Mouse (Mus musculus): ENCODE measurements around the gene Smyd4. TPM values are rescaled to one million over a fixed set of nuclear protein-coding genes. Genes with fewer than 3 reads are reported as not detected.

Smyd4 gene
- polyA plus RNA-seq, 1 experiment from 2014 or later: 3.1 TPM

GRCm38 (mm10) chr11:75310813-75311212, 37.4 kb upstream of the Smyd4 start:
- H3K9ac ChIP-seq (replicated peaks): no peak overlapping the region
- ATAC-seq (no peak), DNase-seq (no peak)
- H3K4me1 ChIP-seq (ENCODE audit: insufficient read depth): no peaks in the 10 kb centered on the region
- no peak for TF ChIP-seq CTCF (IDR thresholded peaks at IDR 0.05; ENCODE audit: low read depth)
- TF ChIP-seq EP300 (IDR thresholded peaks at IDR 0.05; ENCODE audit: low read depth): no peak
- no peak overlapping the region for H3K27ac ChIP-seq (ENCODE audit: low read depth)
- peaks cover 82% of the 10 kb centered on the region for H3K36me3 ChIP-seq (replicated peaks; ENCODE audit: insufficient read depth, low read length)
- H3K9me3 ChIP-seq (ENCODE audit: low read length): no peaks in the 10 kb centered on the region
- no peaks in the 10 kb centered on the region for H3K27me3 ChIP-seq (ENCODE audit: insufficient read depth, low read length)
- whole genome bisulfite sequencing (ENCODE audit: insufficient replicate concordance): 89% methylated on average over 8 of the region's 8 CpGs
- H3K4me3 ChIP-seq (ENCODE audit: low read depth, low read length): no peak overlapping the region
- H3K4me2 ChIP-seq (ENCODE audit: low read depth, low read length): no peak overlapping the region

- Histone ChIP-seq H3K27me3 (ENCODE audit: insufficient read depth, low read length) (no peaks in the 10 kb centered on the region), H3K9me3 (ENCODE audit: low read length) (no peaks in the 10 kb centered on the region), H3K36me3 (replicated peaks; ENCODE audit: insufficient read depth, low read length) (peaks cover 81% of the 10 kb centered on the region), H3K4me1 (ENCODE audit: insufficient read depth) (no peaks in the 10 kb centered on the region), H3K4me2 (ENCODE audit: low read depth, low read length) (no peak overlapping the region), H3K4me3 (ENCODE audit: low read depth, low read length) (no peak overlapping the region), H3K27ac (ENCODE audit: low read depth) (no peak overlapping the region), H3K9ac (replicated peaks) (no peak overlapping the region)
- ATAC-seq (no peak), DNase-seq (no peak)
- WGBS (ENCODE audit: insufficient replicate concordance): 92% methylated on average over 6 of the region's 6 CpGs
- TF ChIP-seq CTCF (IDR thresholded peaks at IDR 0.05; ENCODE audit: low read depth) (no peak), EP300 (IDR thresholded peaks at IDR 0.05; ENCODE audit: low read depth) (no peak)
Measured at GRCm38 (mm10) chr11:75311751-75312150, 36.5 kb upstream of the Smyd4 start.

- 65% methylated on average over 8 of the region's 8 CpGs for WGBS (ENCODE audit: insufficient replicate concordance)
- TF ChIP-seq EP300 (IDR thresholded peaks at IDR 0.05; ENCODE audit: low read depth): peak; percentile 83
- TF ChIP-seq CTCF (IDR thresholded peaks at IDR 0.05; ENCODE audit: low read depth): no peak
- peaks cover 83% of the 10 kb centered on the region for H3K36me3 ChIP-seq (replicated peaks; ENCODE audit: insufficient read depth, low read length)
- H3K9me3 ChIP-seq (ENCODE audit: low read length): no peaks in the 10 kb centered on the region
- no peak overlapping the region for H3K9ac ChIP-seq (replicated peaks)
- DNase-seq (no peak), ATAC-seq (peak; percentile 79)
- H3K4me1 ChIP-seq (ENCODE audit: insufficient read depth): peaks cover 5% of the 10 kb centered on the region; the same call in 1 of the 2 replicates
- H3K4me3 ChIP-seq (ENCODE audit: low read depth, low read length): no peak overlapping the region
- H3K4me2 ChIP-seq (ENCODE audit: low read depth, low read length): no peak overlapping the region
- no peaks in the 10 kb centered on the region for H3K27me3 ChIP-seq (ENCODE audit: insufficient read depth, low read length)
- H3K27ac ChIP-seq (ENCODE audit: low read depth): no peak overlapping the region
Measured at GRCm38 (mm10) chr11:75313834-75314233, 34.4 kb upstream of the Smyd4 start.

- no peak overlapping the region for H3K9ac ChIP-seq (replicated peaks)
- DNase-seq: no peak
- H3K4me2 ChIP-seq (ENCODE audit: low read depth, low read length): peak overlapping the region; percentile 48
- no peak overlapping the region for H3K27ac ChIP-seq (ENCODE audit: low read depth)
- H3K9me3 ChIP-seq (ENCODE audit: low read length): no peaks in the 10 kb centered on the region
- WGBS (ENCODE audit: insufficient replicate concordance): 62% methylated on average over 14 of the region's 14 CpGs
- peaks cover 42% of the 10 kb centered on the region for H3K36me3 ChIP-seq (replicated peaks; ENCODE audit: insufficient read depth, low read length)
- no peak overlapping the region for H3K4me3 ChIP-seq (ENCODE audit: low read depth, low read length)
- no peaks in the 10 kb centered on the region for H3K27me3 ChIP-seq (ENCODE audit: insufficient read depth, low read length)
- no peak for ATAC-seq
- peaks cover 9% of the 10 kb centered on the region for H3K4me1 ChIP-seq (ENCODE audit: insufficient read depth)
- TF ChIP-seq CTCF (IDR thresholded peaks at IDR 0.05; ENCODE audit: low read depth) (no peak), EP300 (IDR thresholded peaks at IDR 0.05; ENCODE audit: low read depth) (no peak)
Measured at GRCm38 (mm10) chr11:75318351-75319221, 29.6 kb upstream of the Smyd4 start.

- no peak overlapping the region for H3K27ac ChIP-seq (ENCODE audit: low read depth)
- ATAC-seq: no peak
Measured at GRCm38 (mm10) chr11:75319246-75319645, 29.0 kb upstream of the Smyd4 start.

GRCm38 (mm10) chr11:75323326-75323737, 24.9 kb upstream of the Smyd4 start:
- H3K9ac ChIP-seq (replicated peaks): no peak overlapping the region
- H3K36me3 ChIP-seq (replicated peaks; ENCODE audit: insufficient read depth, low read length): peaks cover 11% of the 10 kb centered on the region
- TF ChIP-seq CTCF (IDR thresholded peaks at IDR 0.05; ENCODE audit: low read depth) (peak; percentile 36), EP300 (IDR thresholded peaks at IDR 0.05; ENCODE audit: low read depth) (peak; percentile 45)
- H3K4me3 ChIP-seq (ENCODE audit: low read depth, low read length): no peak overlapping the region
- H3K4me2 ChIP-seq (ENCODE audit: low read depth, low read length): no peak overlapping the region
- no peaks in the 10 kb centered on the region for H3K9me3 ChIP-seq (ENCODE audit: low read length)
- ATAC-seq: peak; percentile 55; the same call in 1 of the 2 replicates
- WGBS (ENCODE audit: insufficient replicate concordance): 60% methylated on average over 8 of the region's 8 CpGs
- DNase-seq: no peak
- no peak overlapping the region for H3K27ac ChIP-seq (ENCODE audit: low read depth)
- H3K27me3 ChIP-seq (ENCODE audit: insufficient read depth, low read length): no peaks in the 10 kb centered on the region
- H3K4me1 ChIP-seq (ENCODE audit: insufficient read depth): peaks cover 22% of the 10 kb centered on the region

More at GRCm38 (mm10) chr11:75319246-75319645, 29.0 kb upstream of the Smyd4 start:
- Histone ChIP-seq H3K4me1 (ENCODE audit: insufficient read depth) (peaks cover 9% of the 10 kb centered on the region), H3K36me3 (replicated peaks; ENCODE audit: insufficient read depth, low read length) (peaks cover 36% of the 10 kb centered on the region), H3K9me3 (ENCODE audit: low read length) (no peaks in the 10 kb centered on the region), H3K27me3 (ENCODE audit: insufficient read depth, low read length) (no peaks in the 10 kb centered on the region), H3K4me2 (ENCODE audit: low read depth, low read length) (peak overlapping the region; percentile 48; the same call in 1 of the 2 replicates), H3K4me3 (ENCODE audit: low read depth, low read length) (no peak overlapping the region), H3K9ac (replicated peaks) (no peak overlapping the region)
- no peak for DNase-seq
- no peak for TF ChIP-seq CTCF (IDR thresholded peaks at IDR 0.05; ENCODE audit: low read depth)
- no peak for TF ChIP-seq EP300 (IDR thresholded peaks at IDR 0.05; ENCODE audit: low read depth)
- 69% methylated on average over 5 of the region's 5 CpGs for WGBS (ENCODE audit: insufficient replicate concordance)
